ENCODE assay signal across 17 mouse cellular contexts in genomic region chr7:37911114-37911801, GRCm38 (mm10).
A peak's percentile ranks its signal among the peaks of the same experiment; 100 is the strongest.
DNase-seq lines count a peak whose midpoint lies in the region; ATAC-seq and TF ChIP-seq lines count a peak whose summit lies in the region.
"Had no signal": no experiment of that assay in that cellular context is flagged by ENCODE, and none has a peak within 500 bp of the region (broad histone marks: within the 10 kb centered on the region; RNA-seq: fewer than 3 reads in every experiment).

No protein-coding gene starts in this region.

- H3K4me3 ChIP-seq in hindbrain, embryonic 12.5 days: no peak overlapping the region
- no peak overlapping the region for H3K4me3 ChIP-seq in hindbrain, postnatal 0 days (ENCODE audit: low read length)
- no peak overlapping the region for H3K4me3 ChIP-seq in midbrain, embryonic 12.5 days
- no peak overlapping the region for H3K4me3 ChIP-seq in midbrain, postnatal 0 days (ENCODE audit: low read depth, low read length)
- H3K4me3 ChIP-seq in limb, embryonic 10.5 days: no peak overlapping the region
- no peak overlapping the region for H3K4me3 ChIP-seq in stomach, embryonic 16.5 days (replicated peaks; ENCODE audit: low read length)
- H3K4me3 ChIP-seq: gastrocnemius, adult 2 months; heart, embryonic 15.5 days; intestine, embryonic 15.5 days; limb, embryonic 15.5 days had no signal

- H3K27me3 ChIP-seq in hindbrain, embryonic 12.5 days: no peaks in the 10 kb centered on the region
- no peaks in the 10 kb centered on the region for H3K27me3 ChIP-seq in hindbrain, postnatal 0 days (ENCODE audit: insufficient read depth, low read length)
- no peaks in the 10 kb centered on the region for H3K27me3 ChIP-seq in midbrain, embryonic 12.5 days
- H3K27me3 ChIP-seq in midbrain, postnatal 0 days (ENCODE audit: insufficient read depth, low read length): no peaks in the 10 kb centered on the region
- no peaks in the 10 kb centered on the region for H3K27me3 ChIP-seq in limb, embryonic 10.5 days (ENCODE audit: low read depth, poor library complexity, severe bottlenecking)
- no peaks in the 10 kb centered on the region for H3K27me3 ChIP-seq in stomach, embryonic 16.5 days (ENCODE audit: control insufficient read depth, insufficient read depth, low read length)
- H3K27me3 ChIP-seq: heart, embryonic 15.5 days; intestine, embryonic 15.5 days; limb, embryonic 15.5 days had no signal

- H3K4me2 ChIP-seq in hindbrain, embryonic 12.5 days (replicated peaks): no peak overlapping the region
- H3K4me2 ChIP-seq in hindbrain, postnatal 0 days (ENCODE audit: low read depth, low read length): no peak overlapping the region
- no peak overlapping the region for H3K4me2 ChIP-seq in midbrain, embryonic 12.5 days (replicated peaks)
- no peak overlapping the region for H3K4me2 ChIP-seq in midbrain, postnatal 0 days (ENCODE audit: low read depth, low read length, poor library complexity, severe bottlenecking)
- H3K4me2 ChIP-seq in stomach, embryonic 16.5 days (ENCODE audit: low read depth, low read length): no peak overlapping the region
- H3K4me2 ChIP-seq: heart, embryonic 15.5 days; intestine, embryonic 15.5 days; limb, embryonic 15.5 days had no signal

- 33% methylated on average over 5 of the region's 5 CpGs for WGBS in hindbrain, embryonic 12.5 days
- WGBS in hindbrain, postnatal 0 days: 38% methylated on average over 5 of the region's 5 CpGs
- WGBS in midbrain, embryonic 12.5 days: 10% methylated on average over 5 of the region's 5 CpGs
- WGBS in midbrain, postnatal 0 days: 35% methylated on average over 5 of the region's 5 CpGs
- WGBS in limb, embryonic 10.5 days: 42% methylated on average over 5 of the region's 5 CpGs
- 30% methylated on average over 5 of the region's 5 CpGs for WGBS in stomach, embryonic 16.5 days

- ATAC-seq in hindbrain, embryonic 12.5 days (ENCODE audit: low FRiP score): no peak
- no peak for ATAC-seq in hindbrain, postnatal 0 days
- peak; percentile 63; the same call in 1 of the 2 replicates for ATAC-seq in midbrain, embryonic 12.5 days (ENCODE audit: low FRiP score, low read depth)
- no peak for ATAC-seq in midbrain, postnatal 0 days (ENCODE audit: low FRiP score)
- ATAC-seq in stomach, embryonic 16.5 days (ENCODE audit: insufficient read depth, low FRiP score): peak; percentile 31; the same call in 1 of the 2 replicates
- ATAC-seq: forebrain, embryonic 16.5 days; intestine, embryonic 15.5 days had no signal

- no peak for TF ChIP-seq CTCF in hindbrain, postnatal 0 days (IDR thresholded peaks at IDR 0.05; ENCODE audit: low read depth)
- TF ChIP-seq CTCF in midbrain, postnatal 0 days (IDR thresholded peaks at IDR 0.05): no peak

- H3K9ac ChIP-seq in hindbrain, embryonic 12.5 days: no peak overlapping the region
- no peak overlapping the region for H3K9ac ChIP-seq in hindbrain, postnatal 0 days (replicated peaks; ENCODE audit: low read length)
- no peak overlapping the region for H3K9ac ChIP-seq in midbrain, embryonic 12.5 days (replicated peaks)
- no peak overlapping the region for H3K9ac ChIP-seq in midbrain, postnatal 0 days (replicated peaks; ENCODE audit: low read length, poor library complexity, severe bottlenecking)
- no peak overlapping the region for H3K9ac ChIP-seq in stomach, embryonic 16.5 days (ENCODE audit: low read length)
- H3K9ac ChIP-seq: heart, embryonic 15.5 days; intestine, embryonic 15.5 days; limb, embryonic 15.5 days had no signal

- H3K36me3 ChIP-seq in hindbrain, embryonic 12.5 days: no peaks in the 10 kb centered on the region
- H3K36me3 ChIP-seq in hindbrain, postnatal 0 days (ENCODE audit: insufficient read depth, low read length): no peaks in the 10 kb centered on the region
- no peaks in the 10 kb centered on the region for H3K36me3 ChIP-seq in midbrain, embryonic 12.5 days
- no peaks in the 10 kb centered on the region for H3K36me3 ChIP-seq in midbrain, postnatal 0 days (ENCODE audit: insufficient read depth, low read length)
- H3K36me3 ChIP-seq in limb, embryonic 10.5 days: no peaks in the 10 kb centered on the region
- no peaks in the 10 kb centered on the region for H3K36me3 ChIP-seq in stomach, embryonic 16.5 days (ENCODE audit: control insufficient read depth, insufficient read depth, low read length)
- H3K36me3 ChIP-seq: heart, embryonic 15.5 days; intestine, embryonic 15.5 days; limb, embryonic 15.5 days had no signal

- no peak for DNase-seq in hindbrain, postnatal 0 days (ENCODE audit: low spot score)
- DNase-seq in midbrain, postnatal 0 days (ENCODE audit: low spot score): no peak
- no peak for DNase-seq in limb, embryonic 10.5 days (ENCODE audit: low spot score)
- DNase-seq in layer of hippocampus, postnatal 25 days (ENCODE audit: extremely low spot score in 1 of 2, low spot score in 1 of 2): no peak
- DNase-seq: cerebellum, postnatal 14 days; gastrocnemius, adult 2 months; heart, adult 11 months; kidney, postnatal 36 days; layer of hippocampus, adult 9-11 months; lung, postnatal 14 days had no signal

- no peaks in the 10 kb centered on the region for H3K9me3 ChIP-seq in hindbrain, embryonic 12.5 days (replicated peaks)
- no peaks in the 10 kb centered on the region for H3K9me3 ChIP-seq in hindbrain, postnatal 0 days (ENCODE audit: low read length)
- no peaks in the 10 kb centered on the region for H3K9me3 ChIP-seq in midbrain, embryonic 12.5 days
- H3K9me3 ChIP-seq in midbrain, postnatal 0 days (ENCODE audit: low read length): no peaks in the 10 kb centered on the region
- H3K9me3 ChIP-seq in limb, embryonic 10.5 days (replicated peaks): no peaks in the 10 kb centered on the region
- no peaks in the 10 kb centered on the region for H3K9me3 ChIP-seq in stomach, embryonic 16.5 days (replicated peaks; ENCODE audit: control insufficient read depth, low read length)
- H3K9me3 ChIP-seq: heart, embryonic 15.5 days; intestine, embryonic 15.5 days; limb, embryonic 15.5 days had no signal

- H3K4me1 ChIP-seq in hindbrain, embryonic 12.5 days: peaks cover 17% of the 10 kb centered on the region
- H3K4me1 ChIP-seq in hindbrain, postnatal 0 days (ENCODE audit: insufficient read depth, low read length): 0 out of 2 replicates have a peak, but pooled peaks cover under 1% of the 10 kb centered on the region
- H3K4me1 ChIP-seq in midbrain, embryonic 12.5 days: peaks cover 17% of the 10 kb centered on the region
- H3K4me1 ChIP-seq in midbrain, postnatal 0 days (ENCODE audit: insufficient read depth, low read length): no peaks in the 10 kb centered on the region
- peaks cover 22% of the 10 kb centered on the region for H3K4me1 ChIP-seq in limb, embryonic 10.5 days
- H3K4me1 ChIP-seq in stomach, embryonic 16.5 days (ENCODE audit: control insufficient read depth, insufficient read depth, low read length): 0 out of 2 replicates have a peak, but pooled peaks cover 5% of the 10 kb centered on the region

- peak overlapping the region; percentile 12; the same call in 1 of the 2 replicates for H3K27ac ChIP-seq in hindbrain, embryonic 12.5 days
- no peak overlapping the region for H3K27ac ChIP-seq in hindbrain, postnatal 0 days
- peak overlapping the region; percentile 25; the same call in 1 of the 2 replicates for H3K27ac ChIP-seq in midbrain, embryonic 12.5 days (replicated peaks)
- H3K27ac ChIP-seq in midbrain, postnatal 0 days (ENCODE audit: low read depth, low read length): no peak overlapping the region
- peak overlapping the region; percentile 42; the same call in 1 of the 2 replicates for H3K27ac ChIP-seq in limb, embryonic 10.5 days
- peak overlapping the region; percentile 3 for H3K27ac ChIP-seq in stomach, embryonic 16.5 days (ENCODE audit: low read length)
- H3K27ac ChIP-seq: gastrocnemius, adult 2 months; heart, embryonic 15.5 days; intestine, embryonic 15.5 days; limb, embryonic 15.5 days had no signal

Comparison
In these comparisons a context has a peak if more than half of its experiments do, and no peak if none do; other contexts are left out.
1. ATAC-seq: peak in midbrain, embryonic 12.5 days (single experiment) and stomach, embryonic 16.5 days (single experiment); none in hindbrain, embryonic 12.5 days (single experiment), hindbrain, postnatal 0 days (single experiment) and midbrain, postnatal 0 days (single experiment).
2. H3K27ac ChIP-seq: peak in hindbrain, embryonic 12.5 days (single experiment), midbrain, embryonic 12.5 days (single experiment), limb, embryonic 10.5 days (single experiment) and stomach, embryonic 16.5 days (single experiment); none in hindbrain, postnatal 0 days (single experiment) and midbrain, postnatal 0 days (single experiment).